Comparison of ENCODE assay signal across 8 mouse cellular contexts in the genomic region with DNA sequence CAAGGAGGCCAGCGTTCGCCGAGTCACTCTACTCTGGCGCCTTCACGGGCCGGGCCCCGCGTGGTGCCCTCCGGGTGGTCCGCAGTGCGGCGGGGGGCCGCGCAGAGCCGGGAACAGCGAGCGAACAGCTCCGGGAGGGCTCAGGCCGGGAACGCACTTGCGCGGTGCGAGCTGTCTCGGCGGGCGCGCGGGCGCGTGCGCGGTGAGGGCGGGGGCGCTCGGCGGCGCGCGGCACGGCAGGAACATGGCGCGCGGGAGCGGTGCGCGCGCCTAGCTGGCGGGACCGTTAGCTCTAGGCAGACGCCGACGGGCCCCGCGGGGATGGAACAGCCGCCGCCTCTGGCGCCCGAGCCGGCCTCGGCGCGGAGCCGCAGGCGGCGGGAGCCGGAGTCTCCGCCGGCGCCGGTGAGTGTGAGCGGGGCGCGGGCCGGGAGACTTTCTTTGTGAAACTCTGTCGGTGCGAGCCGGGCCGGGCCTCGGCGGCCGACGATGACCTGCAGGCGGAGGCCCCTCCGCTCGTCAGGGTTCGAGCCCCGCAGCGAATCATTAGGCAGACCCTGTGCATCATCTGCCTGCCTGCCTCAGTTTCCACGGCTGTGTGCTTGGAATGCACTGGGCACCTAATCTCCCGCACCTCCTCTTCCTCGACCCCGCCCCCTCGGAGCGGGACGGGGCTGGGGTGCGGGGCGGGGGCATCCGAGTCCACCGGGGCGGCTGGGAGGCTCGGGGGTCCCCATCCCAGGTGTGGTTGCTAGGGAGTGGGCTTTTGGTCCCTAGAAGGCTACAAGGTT. TPM values are rescaled to one million over a fixed set of nuclear protein-coding genes. Genes with fewer than 3 reads are reported as not detected.
DNase-seq lines count a peak whose midpoint lies in the region; ATAC-seq and TF ChIP-seq lines count a peak whose summit lies in the region.

A gene (plus strand): TSS at position 220 of the 791 bp plus-strand sequence.

- no peaks in the 10 kb centered on the region for H3K9me3 ChIP-seq in embryonic facial prominence, embryonic 14.5 days (ENCODE audit: control insufficient read depth, low read length)
- H3K9me3 ChIP-seq in limb, embryonic 14.5 days (ENCODE audit: control insufficient read depth, low read length) = no peaks in the 10 kb centered on the region
- H3K9me3 ChIP-seq in midbrain, embryonic 16.5 days (replicated peaks; ENCODE audit: control insufficient read depth, low read length, poor library complexity, severe bottlenecking) = no peaks in the 10 kb centered on the region

- under 1% methylated on average over 98 of the region's 101 CpGs for WGBS in bone marrow, adult 2 months
- WGBS in embryonic facial prominence, embryonic 14.5 days = 1% methylated on average over 28 of the region's 101 CpGs
- 1% methylated on average over 32 of the region's 101 CpGs for WGBS in limb, embryonic 14.5 days
- under 1% methylated on average over 82 of the region's 101 CpGs for WGBS in midbrain, embryonic 16.5 days

- peak within 1 kb of the TSS; percentile 43; the same call in 1 of the 2 replicates for H3K27ac ChIP-seq in bone marrow, adult 2 months (ENCODE audit: control insufficient read depth, insufficient read depth, low read depth, low read length, poor library complexity)
- peak within 1 kb of the TSS; percentile 88 for H3K27ac ChIP-seq in embryonic facial prominence, embryonic 14.5 days (replicated peaks; ENCODE audit: low read depth, low read length)
- H3K27ac ChIP-seq in limb, embryonic 14.5 days (replicated peaks; ENCODE audit: low read depth, low read length) = peak within 1 kb of the TSS; percentile 86
- peak within 1 kb of the TSS; percentile 87 for H3K27ac ChIP-seq in midbrain, embryonic 16.5 days (ENCODE audit: low read length)

- H3K27me3 ChIP-seq in embryonic facial prominence, embryonic 14.5 days (replicated peaks; ENCODE audit: control insufficient read depth, insufficient read depth, low read length) = no peaks in the 10 kb centered on the region
- H3K27me3 ChIP-seq in limb, embryonic 14.5 days (ENCODE audit: control insufficient read depth, insufficient read depth, low read length) = no peaks in the 10 kb centered on the region
- H3K27me3 ChIP-seq in midbrain, embryonic 16.5 days (ENCODE audit: control insufficient read depth, insufficient read depth, low read depth, low read length) = no peaks in the 10 kb centered on the region

- TF ChIP-seq POLR2A in bone marrow, adult 2 months (IDR thresholded peaks at IDR 0.05; ENCODE audit: borderline replicate concordance, control insufficient read depth, low read depth, low read length) = peak; percentile 12; the same call in 1 of the 2 replicates
- TF ChIP-seq POLR2A in limb, embryonic 14.5 days (IDR thresholded peaks at IDR 0.05; ENCODE audit: borderline replicate concordance, extremely low read depth, insufficient read depth, insufficient read length) = peak; percentile 53; the same call in 1 of the 2 replicates

- peak within 1 kb of the TSS; percentile 94 for H3K9ac ChIP-seq in embryonic facial prominence, embryonic 14.5 days (ENCODE audit: low read depth, low read length)
- peak within 1 kb of the TSS; percentile 92 for H3K9ac ChIP-seq in limb, embryonic 14.5 days (ENCODE audit: low read depth, low read length, severe bottlenecking)
- H3K9ac ChIP-seq in midbrain, embryonic 16.5 days (ENCODE audit: low read depth, low read length) = peak within 1 kb of the TSS; percentile 86

- peak; percentile 93 for ATAC-seq in embryonic facial prominence, embryonic 14.5 days (ENCODE audit: low read depth)
- ATAC-seq in limb, embryonic 14.5 days (ENCODE audit: low FRiP score, low read depth) = peak; percentile 91
- peak; percentile 89 for ATAC-seq in midbrain, embryonic 16.5 days

- peak within 1 kb of the TSS; percentile 83 for H3K4me2 ChIP-seq in embryonic facial prominence, embryonic 14.5 days (ENCODE audit: low read depth, low read length)
- peak within 1 kb of the TSS; percentile 72 for H3K4me2 ChIP-seq in limb, embryonic 14.5 days (replicated peaks; ENCODE audit: low read depth, low read length, severe bottlenecking)
- H3K4me2 ChIP-seq in midbrain, embryonic 16.5 days (ENCODE audit: low read length) = peak within 1 kb of the TSS; percentile 81

- peak; percentile 80 to 86 for DNase-seq in B cell, adult 2 months
- peak; percentile 93 for DNase-seq in embryonic facial prominence, embryonic 14.5 days (ENCODE audit: low spot score)
- DNase-seq in heart, adult 8-10 months (ENCODE audit: low spot score) = peak; percentile 85
- DNase-seq in kidney, adult 9 months = peak; percentile 79
- peak; percentile 88 for DNase-seq in limb, embryonic 14.5 days (ENCODE audit: low spot score)
- peak; percentile 67 to 77 for DNase-seq in spleen, postnatal 14 days (ENCODE audit: low spot score in 2 of 2)

- TF ChIP-seq CTCF in bone marrow, adult 2 months (IDR thresholded peaks at IDR 0.05; ENCODE audit: control insufficient read depth, insufficient read depth, low read length) = no peak

- no peaks in the 10 kb centered on the region for H3K4me1 ChIP-seq in bone marrow, adult 2 months (ENCODE audit: control insufficient read depth, insufficient read depth, low read length)
- H3K4me1 ChIP-seq in embryonic facial prominence, embryonic 14.5 days (ENCODE audit: control insufficient read depth, insufficient read depth, low read length) = peaks cover 14% of the 10 kb centered on the region
- peaks cover 14% of the 10 kb centered on the region for H3K4me1 ChIP-seq in limb, embryonic 14.5 days (ENCODE audit: control insufficient read depth, insufficient read depth, low read length)
- H3K4me1 ChIP-seq in midbrain, embryonic 16.5 days (ENCODE audit: control insufficient read depth, insufficient read depth, low read length) = peaks cover 12% of the 10 kb centered on the region

- peak within 1 kb of the TSS; percentile 96 for H3K4me3 ChIP-seq in bone marrow, adult 2 months (replicated peaks; ENCODE audit: control insufficient read depth, low read depth, low read length)
- H3K4me3 ChIP-seq in embryonic facial prominence, embryonic 14.5 days (ENCODE audit: low read depth, low read length) = peak within 1 kb of the TSS; percentile 87
- peak within 1 kb of the TSS; percentile 83 for H3K4me3 ChIP-seq in limb, embryonic 14.5 days (replicated peaks; ENCODE audit: low read length)
- peak within 1 kb of the TSS; percentile 62 for H3K4me3 ChIP-seq in midbrain, embryonic 16.5 days (ENCODE audit: low read depth, low read length)

- peaks cover 8% of the 10 kb centered on the region; the same call in 1 of the 2 replicates for H3K36me3 ChIP-seq in embryonic facial prominence, embryonic 14.5 days (ENCODE audit: control insufficient read depth, insufficient read depth, low read length)
- H3K36me3 ChIP-seq in limb, embryonic 14.5 days (ENCODE audit: control insufficient read depth, insufficient read depth, low read length) = peaks cover 4% of the 10 kb centered on the region; the same call in 1 of the 2 replicates
- no peaks in the 10 kb centered on the region for H3K36me3 ChIP-seq in midbrain, embryonic 16.5 days (ENCODE audit: control insufficient read depth, insufficient read depth, low read length)

RNA-seq across cellular contexts. Expression of the gene that starts here (rescaled TPM):
- polyA plus RNA-seq in bone marrow, adult 2 months (2011; ENCODE audit: insufficient read depth, insufficient read length, low replicate concordance, missing spikeins) = 3.6 and 7.4 TPM in 2 replicates
- polyA plus RNA-seq in embryonic facial prominence, embryonic 14.5 days (2014; fragmentation: Nextera tagmentation; extraction: Ambion mirVana) = 17.4 and 19.0 TPM in 2 replicates
- total RNA-seq in heart, adult 8-10 months (2022) = 10 to 100 TPM; 11.0 to 17.2 (median 12.3) TPM
- polyA plus RNA-seq in limb, embryonic 14.5 days (2012; rRNA removed) = 16.3 and 19.7 TPM in 2 replicates
- 19.9 and 25.9 TPM in 2 replicates for polyA plus RNA-seq in limb, embryonic 14.5 days (2014; fragmentation: Nextera tagmentation; extraction: Ambion mirVana)
- polyA plus RNA-seq in midbrain, embryonic 16.5 days (2015; fragmentation: Nextera tagmentation; extraction: Ambion mirVana) = 16.6 and 17.1 TPM in 2 replicates

Comparison
In these comparisons a context has a peak if more than half of its experiments do, and no peak if none do; other contexts are left out.
1. Peak in every context shown above with its lines: DNase-seq, ATAC-seq, H3K4me3 ChIP-seq and H3K27ac ChIP-seq.